Mouse (Mus musculus) erythroid progenitor cell, adult 5-6 weeks (primary cell): ENCODE data around the gene Pgm2l1. TPM values are rescaled to one million over a fixed set of nuclear protein-coding genes. Genes with fewer than 3 reads are reported as not detected.

ENCODE experiments used
- ATAC-seq: replicated peaks from 2 replicates; pipeline ENCODE4 v1.8.0; 2016; ENCODE audit warnings: moderate number of reproducible peaks, mild to moderate bottlenecking, moderate TSS enrichment, inconsistent platforms; ENCODE audit not compliant: poor library complexity, low FRiP score, severe bottlenecking
- total RNA-seq, 2 experiments: library from RNA; stranded (forward) in 1 of 2; stranded (reverse) in 1 of 2; fragments of 150-400 nt in 1 of 2; fragments of 186-747, 209-891 nt in 1 of 2; gene quantifications; 2 replicates each; pipeline versions ENCODE4 v1.2.3 to v1.2.4; 2015 to 2017; ENCODE audit warnings: low replicate concordance in 2 of 2

The Pgm2l1 gene
- total RNA-seq, 2 experiments from 2014 or later: 16.0 to 19.3 TPM

DNA sequence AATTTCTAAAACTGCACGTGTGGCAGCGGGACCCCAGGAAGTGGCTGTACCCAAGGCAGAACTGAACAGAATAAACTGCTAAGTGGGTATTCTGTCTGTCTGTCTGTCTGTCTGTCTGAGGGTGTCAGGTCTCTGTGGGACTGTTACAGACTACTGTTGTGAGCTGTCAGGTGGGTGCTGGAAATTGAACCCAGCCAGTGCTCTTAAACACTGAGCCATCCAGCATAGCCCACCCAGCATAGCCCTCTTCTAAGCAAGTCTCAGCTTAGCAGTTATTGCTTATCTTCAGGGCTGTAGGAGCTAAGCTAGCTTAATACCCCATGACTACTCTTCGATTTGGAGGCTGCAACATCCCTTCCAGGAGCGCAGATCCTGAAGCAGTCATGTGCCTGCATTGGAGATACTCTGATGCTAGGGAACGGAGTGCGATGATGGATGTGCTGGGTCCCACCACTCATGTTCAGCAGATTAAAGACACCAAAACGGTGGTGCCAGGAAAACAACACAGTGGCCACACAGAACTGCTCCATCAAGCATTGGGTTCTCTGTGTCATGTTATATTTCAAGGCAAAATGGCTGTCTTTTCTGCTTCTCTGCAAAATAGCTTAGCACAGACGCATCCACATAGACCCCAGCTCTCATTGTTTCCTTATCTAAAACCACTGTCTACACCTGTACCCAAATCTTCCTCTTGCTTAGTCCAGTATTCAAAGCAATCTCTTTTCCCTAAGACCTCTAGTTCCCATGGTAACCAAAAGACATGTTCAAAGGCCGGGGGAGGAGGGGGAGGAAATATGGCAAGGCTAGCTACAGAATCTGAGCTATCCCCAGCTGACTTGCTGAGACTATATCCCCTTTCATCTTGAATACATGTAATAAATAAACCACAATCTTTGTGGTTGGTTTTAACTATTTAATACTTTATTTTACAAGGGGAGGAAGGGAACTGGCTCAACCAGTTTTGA, 10.3 kb upstream of the Pgm2l1 start:
- no peak for ATAC-seq

DNA sequence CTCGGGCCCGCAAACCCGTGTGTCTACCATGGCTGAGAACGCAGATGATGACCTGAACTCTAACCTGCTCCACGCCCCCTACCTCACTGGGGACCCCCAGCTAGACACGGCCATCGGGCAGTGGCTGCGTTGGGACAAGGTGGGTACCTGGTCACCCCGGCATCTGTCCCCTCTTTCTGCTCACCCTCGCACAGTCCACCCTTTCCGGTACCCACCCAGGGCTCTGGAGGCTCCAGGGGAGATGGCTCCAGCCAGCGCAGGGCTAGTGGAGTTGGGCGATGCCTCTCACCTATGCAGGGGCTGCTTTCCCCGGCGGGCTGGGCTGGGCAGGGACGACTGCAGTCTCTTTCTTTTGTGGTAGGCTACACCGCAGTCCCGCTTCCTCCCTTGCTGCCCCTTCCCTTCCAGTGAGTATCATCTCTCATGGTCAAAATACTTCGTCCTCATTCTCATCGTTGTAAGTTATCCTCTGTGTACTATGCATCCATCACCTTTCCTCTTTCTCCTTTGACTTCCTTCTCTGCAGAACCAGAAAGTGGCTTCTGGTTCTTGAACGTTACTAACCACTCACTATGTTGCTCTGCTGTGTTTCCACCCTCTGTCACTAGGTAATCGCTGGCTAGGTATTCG, 817 bp downstream of the Pgm2l1 start:
- ATAC-seq: peak; percentile 54

DNA sequence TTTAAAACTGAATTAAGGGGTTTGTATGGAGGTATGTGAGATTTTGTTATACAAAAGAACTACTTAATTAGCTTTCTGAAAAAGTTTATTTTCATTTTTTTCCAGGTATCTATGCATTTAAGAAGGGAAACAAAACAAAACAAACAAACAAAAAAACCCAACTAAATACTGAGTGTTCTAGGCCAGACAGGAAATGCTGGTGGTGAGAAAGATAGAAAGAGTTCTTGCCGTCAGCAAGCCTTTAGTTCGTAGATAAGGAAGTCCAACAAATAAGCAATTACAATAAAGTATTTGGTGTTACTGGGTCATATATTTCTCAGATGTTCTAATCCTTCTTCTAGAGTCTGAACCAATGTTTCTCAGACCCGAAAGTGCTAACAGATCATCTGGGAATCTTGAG, 1.8 kb downstream of the Pgm2l1 start:
- no peak for ATAC-seq

DNA sequence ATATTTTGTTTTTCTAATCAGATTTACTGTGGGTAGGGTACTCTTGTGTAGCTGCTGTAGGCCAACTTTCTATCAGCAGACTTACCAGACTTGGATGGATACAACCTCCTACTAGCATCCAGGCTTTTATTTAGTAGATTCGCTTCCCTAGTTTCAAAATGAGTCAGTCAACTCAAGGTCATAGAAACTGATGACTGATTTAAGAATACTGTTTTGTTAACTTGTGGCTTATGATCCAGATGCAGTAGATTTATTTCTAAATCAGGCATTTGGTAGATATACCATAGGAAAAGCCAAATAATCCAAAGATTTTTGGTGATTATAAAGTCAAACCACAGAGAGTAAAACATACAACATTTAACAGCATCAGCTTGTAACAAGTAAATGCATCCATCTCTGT, 3.5 kb downstream of the Pgm2l1 start:
- no peak for ATAC-seq

DNA sequence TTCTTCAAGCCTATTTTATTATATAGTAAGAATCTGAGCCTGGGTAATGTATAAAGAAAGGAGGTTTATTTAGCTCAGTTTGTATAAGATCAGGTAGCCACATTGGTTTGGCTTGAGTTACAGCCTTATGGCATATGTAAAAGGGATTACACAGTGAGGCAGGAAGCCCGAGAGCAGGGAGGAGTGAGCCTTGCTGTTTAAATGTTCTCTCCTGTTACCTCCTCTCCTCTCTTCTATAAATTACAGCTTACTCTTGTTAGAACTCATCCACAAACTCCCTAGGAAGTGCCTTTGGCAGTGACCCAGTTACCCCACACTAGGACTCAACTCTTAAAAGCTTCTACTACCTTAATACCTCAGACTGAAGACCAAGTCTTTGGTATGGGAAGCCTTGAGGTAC, 4.5 kb downstream of the Pgm2l1 start:
- no peak for ATAC-seq

DNA sequence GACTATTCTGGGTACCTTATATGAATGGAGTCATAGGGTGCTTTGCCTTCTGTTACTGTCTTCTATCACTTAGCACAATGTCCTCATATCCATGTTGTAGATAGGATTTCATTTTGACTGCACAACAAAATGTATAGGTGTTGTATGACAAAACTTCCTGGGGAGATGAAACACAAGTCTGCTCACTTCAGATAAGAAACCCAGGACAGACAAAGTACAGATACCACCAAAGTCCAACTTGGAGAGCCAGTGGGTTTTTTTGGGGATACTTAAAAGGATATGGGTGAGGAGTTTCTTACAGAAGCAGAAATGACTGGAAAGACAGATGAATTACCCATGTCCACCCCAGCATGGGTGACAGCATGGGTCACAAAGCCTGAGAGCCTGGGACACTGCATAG, 6.5 kb downstream of the Pgm2l1 start:
- peak; percentile 51 for ATAC-seq

DNA sequence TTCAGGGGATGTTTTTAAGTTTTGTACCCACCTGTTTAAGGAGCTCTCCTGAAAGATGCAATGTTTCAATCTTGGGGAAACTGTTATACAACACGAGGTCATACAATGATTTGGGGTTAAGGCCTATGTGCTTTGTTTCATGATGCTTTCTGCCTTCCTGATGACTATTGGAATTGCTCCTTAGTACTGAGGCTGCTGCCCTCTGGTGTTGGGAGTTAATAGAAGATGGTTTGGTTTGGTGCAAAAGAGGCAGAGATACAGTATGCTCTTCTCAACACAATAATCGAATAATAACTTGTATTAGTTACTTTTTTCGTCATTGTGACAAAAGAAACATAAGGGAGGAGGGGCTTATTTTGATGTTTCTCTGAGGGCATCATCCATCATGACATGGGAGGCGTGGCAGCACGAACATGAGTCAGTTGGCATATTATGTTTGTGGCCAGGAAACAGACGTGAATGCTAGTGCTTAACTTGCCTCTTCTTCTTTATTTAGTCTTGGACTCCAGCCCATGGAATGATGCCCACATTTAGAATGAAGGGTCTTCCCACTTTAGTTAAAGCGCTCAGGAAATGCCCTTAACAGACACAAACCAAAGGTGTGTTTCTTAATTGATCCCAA, 7.2 kb downstream of the Pgm2l1 start:
- peak; percentile 88 for ATAC-seq

DNA sequence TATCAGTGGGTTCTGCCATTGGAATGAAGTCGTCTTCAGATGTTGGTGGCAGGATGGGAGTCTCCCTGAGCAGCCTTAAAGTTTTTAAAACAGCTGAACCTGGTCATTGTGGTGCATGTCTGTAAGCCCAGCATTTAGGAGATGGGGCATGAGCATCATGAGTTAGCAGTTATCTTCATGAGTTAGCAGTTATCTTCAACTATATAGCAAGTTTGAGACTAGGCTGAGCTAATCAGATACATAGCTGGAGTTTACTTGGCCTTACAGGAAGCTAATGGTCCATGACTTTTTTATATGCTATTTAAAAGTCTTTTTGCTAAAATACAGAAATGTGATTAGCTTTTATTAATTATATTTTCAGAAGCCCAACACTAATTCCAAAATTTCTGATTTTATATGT, 11.1 kb downstream of the Pgm2l1 start:
- no peak for ATAC-seq

DNA sequence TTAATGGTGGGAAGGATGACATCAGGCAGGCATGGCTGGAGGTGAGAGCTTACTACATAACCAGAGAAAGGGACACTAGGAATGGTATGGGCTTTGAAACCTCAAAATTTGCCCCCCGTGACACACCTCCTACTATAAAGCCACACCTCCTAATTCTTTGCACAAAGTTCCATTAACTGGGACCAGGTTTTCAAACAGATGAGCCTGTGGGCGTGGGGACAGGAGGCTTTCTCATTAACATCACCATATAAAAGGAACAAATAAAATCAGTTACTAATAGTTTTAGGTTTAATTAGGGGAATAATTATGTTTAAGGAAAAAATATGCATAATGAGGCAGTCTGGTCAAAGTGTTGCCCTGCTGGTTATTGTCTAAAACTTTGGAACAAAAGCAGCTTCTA, 13.4 kb downstream of the Pgm2l1 start:
- ATAC-seq: no peak

DNA sequence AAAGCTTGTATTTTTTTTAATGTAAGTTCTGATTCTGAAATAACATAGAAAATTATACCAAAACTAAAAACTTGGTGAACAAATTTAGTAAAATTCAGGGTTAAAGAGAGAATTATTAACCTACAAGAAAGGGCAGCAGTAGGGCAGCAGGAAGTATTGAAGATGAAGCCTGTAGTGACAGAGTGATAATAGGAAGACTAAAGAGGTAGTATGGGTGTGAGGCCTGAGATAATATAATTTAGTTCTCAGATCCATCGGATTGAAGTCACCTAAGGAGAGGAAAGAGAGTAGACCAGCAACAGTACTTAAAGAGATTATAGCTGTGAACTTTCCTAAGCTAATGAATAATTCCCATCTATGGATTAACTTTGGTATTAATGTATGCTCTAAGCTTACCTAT, 15.8 kb downstream of the Pgm2l1 start:
- no peak for ATAC-seq

DNA sequence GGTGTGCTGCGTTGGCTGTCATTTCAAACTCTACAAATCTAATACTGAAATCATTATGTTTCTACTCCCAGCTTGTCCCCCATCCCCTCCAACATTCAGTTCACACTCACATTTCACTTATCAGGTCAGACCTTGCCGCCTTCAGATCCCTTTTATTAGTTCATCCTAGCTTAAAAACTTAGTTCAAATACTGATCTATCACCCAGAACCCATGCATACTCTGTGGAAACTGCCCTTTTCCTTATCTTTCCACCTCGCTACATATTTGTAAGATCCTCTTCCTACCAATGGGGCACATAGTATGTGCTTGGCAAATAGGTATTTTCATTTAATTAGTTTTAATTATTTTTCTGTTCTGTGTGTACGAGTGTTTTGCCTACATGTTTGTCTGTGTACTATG, 17.0 kb downstream of the Pgm2l1 start:
- ATAC-seq: no peak

DNA sequence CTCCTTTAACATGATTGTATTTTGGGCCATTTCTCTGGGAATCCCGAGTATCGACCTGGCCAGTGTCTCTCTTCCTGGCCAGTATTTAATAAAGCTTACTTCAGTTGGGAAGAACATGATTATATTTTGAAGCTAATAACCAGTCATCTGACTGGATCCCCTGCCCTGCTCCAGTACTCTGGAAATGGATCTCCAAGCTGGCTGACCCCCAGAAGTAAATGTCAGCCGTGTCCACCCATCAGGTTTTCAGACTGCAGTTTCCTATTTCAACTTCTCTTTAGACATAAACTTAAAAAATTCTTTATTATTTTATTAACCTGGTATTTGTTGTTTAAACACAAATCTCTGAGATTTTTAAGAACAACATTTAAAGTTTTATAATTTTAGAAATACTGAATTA, 18.0 kb downstream of the Pgm2l1 start:
- no peak for ATAC-seq

DNA sequence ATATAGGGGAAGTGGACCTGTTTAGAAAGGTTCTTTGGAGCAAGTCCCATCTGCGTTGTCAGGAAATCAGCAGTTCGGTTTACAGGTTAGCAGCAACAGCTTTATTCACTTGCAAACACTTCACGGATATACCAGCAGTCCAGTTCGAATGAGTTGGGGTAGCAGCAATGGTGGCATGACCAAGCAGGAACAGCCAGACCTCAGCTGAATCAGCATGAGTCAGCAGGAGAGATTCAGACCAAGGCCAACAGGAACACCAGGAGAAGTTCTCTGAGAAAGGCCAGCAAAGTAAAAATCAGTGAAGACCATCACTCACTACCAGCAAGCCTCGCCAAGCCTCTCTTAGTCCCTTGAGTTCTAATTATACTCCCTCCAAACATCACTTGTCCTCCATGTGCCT, 23.5 kb downstream of the Pgm2l1 start:
- ATAC-seq: peak; percentile 57; the same call in 1 of the 2 replicates

DNA sequence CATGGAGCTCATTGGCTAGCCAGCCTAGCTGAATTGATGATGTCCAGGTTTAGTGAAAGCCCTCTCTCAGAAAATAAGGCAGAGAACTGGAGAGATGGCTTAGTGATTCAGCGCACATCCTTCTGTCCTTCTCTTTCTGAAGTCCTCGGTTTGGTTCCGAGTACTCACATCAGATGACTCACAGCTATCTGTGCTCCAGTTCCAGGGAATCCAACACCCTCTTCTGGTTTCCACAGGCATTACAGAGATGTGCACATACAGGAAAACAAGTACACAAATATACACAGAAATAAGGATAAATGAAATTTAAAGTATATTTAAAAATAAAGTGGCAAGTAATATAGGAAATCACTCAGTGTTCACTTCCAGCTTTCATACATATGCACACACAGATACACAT, 35.2 kb downstream of the Pgm2l1 start:
- ATAC-seq: no peak

DNA sequence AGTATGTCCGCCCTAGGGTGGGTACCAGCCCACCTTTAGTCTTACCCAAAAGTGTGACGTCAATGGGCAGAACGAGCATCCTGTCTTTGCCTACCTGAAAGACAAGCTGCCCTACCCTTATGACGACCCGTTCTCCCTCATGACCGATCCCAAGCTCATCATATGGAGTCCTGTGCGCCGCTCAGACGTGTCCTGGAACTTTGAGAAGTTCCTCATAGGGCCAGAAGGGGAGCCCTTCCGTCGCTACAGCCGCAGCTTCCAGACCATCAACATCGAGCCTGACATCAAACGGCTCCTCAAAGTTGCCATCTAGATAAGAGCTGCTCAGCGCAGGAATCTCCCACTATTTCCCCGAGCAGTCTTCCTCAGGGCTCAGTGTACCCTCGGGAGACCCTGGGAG, 37.7 kb downstream of the Pgm2l1 start:
- peak; percentile 52 for ATAC-seq

DNA sequence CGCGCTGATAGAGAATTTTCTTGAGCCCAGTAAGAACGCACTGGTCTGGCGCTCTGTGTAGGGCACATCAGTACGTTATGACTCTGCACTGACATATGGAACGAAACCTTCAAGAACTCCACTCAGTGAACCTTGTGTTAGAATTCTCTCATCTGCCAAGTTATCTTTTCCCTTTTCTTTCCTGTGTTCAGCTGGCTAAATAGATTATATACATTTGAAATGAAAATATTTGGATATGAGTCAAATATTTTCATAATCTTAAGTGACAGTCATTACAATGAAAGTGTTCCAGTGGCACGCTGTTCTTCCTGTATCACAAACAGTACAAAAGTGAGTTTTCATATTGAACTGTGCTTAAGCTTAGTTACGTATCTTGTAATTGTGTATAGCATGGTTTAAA, 45.2 kb downstream of the Pgm2l1 start:
- no peak for ATAC-seq

DNA sequence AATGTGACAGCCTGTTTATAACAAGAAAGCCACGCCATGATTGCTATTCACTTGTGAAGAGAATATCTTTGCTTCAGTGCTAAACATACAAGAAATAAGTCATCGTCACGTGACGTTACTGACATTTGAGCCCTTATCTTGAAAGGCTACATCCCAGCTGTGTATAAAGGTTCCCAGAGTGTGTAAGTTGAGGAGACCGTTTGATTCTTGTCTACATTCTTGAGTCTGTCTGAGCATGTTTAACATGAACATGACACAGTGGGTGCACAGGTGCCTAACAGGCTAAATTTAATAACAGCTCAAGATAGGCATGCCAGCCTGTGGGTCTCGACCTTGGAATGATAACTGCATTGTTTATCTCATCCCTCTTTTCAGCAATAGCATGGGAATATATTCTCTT, 47.3 kb downstream of the Pgm2l1 start:
- ATAC-seq: no peak

DNA sequence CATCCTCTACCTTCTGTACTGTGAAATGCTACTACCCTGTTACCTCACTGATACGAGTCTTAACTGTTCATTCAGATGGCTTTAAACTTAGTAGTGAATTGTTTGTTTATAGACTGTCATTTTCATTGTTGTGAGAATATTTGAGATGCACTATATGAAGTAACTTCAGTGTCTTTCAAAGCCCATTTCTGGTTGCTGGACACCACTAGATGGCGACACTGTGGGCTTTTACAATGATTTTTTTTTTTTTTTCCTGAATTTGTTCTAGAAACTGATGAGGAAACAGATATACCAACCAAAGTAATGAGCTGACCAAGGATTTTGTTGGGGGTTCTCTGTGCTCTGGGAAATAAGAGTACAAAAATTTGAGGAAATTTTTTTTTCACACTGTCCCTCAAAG, 49.2 kb downstream of the Pgm2l1 start:
- ATAC-seq: no peak

DNA sequence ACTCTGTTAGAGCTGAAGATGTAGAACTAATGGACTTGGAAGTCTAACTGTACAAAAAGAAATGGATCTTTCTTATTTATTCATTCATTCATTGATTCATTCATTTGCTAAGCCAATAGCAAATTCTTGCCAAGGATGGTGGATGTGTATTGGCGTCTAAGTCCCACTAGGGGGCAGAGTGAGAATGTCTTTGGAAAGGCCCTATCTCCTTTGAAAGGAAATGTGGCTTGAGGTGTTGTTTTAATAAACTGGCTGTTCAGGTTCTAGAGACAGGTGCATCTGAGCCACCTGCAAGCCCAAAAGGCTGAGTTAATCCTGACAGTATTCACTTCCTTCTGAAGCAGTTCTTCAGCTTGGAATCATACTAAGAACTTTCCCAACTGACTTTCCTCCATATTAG, 52.6 kb downstream of the Pgm2l1 start:
- peak; percentile 67; the same call in 1 of the 2 replicates for ATAC-seq

DNA sequence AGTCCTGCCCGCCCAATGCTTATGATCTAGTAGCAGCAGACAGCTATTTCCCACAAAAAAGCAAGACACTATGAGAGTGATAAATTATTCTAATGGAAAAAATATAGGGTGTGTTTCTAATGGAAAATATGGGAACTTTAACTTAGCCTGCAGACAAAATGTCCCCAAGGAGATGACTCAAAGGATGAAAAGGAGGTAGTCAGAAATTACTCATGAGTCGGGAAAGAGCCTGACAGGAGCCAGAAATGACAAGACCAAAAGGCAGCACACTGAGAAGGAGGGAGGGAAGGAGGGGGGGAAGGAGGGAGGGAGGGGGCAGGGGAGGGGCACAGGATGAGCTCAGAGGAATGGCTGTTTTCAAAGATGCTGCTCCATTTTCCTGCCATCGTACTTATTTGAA, 54.4 kb downstream of the Pgm2l1 start:
- no peak for ATAC-seq

DNA sequence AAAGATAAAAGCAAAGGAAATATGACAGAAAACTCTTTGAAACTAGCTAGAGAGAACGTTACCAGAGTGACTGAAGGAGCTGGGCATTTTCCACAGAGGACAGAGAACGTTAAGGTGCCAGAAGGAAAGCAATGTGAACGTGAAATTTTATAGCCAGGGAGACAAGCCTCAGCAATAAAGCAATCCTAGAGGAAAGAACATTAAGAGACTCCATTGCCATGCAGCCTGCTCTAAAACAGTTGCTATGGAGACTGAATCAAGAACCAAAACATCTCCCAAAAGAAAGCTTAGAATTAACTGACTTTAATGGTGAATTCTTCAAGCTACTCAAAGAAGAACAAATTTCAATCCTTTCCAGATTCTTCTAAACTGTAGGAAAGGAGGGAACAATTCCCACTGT, 56.1 kb downstream of the Pgm2l1 start:
- ATAC-seq: no peak
